Mouse (Mus musculus): Measurements from ENCODE around the gene Rnf167. TPM values are rescaled to one million over a fixed set of nuclear protein-coding genes. Genes with fewer than 3 reads are reported as not detected.

The Rnf167 gene
- polyA plus RNA-seq, 1 experiment, result 143 TPM

- H3K4me1 ChIP-seq (ENCODE audit: control insufficient read depth, insufficient read depth, low read length), result peaks cover 18% of the 10 kb centered on the region
- DNase-seq, result peak; percentile 42 to 53
- WGBS, result 4% methylated on average over 28 of the region's 28 CpGs
Observed at GRCm38 (mm10) chr11:70647716-70648420, 833 bp downstream of the Rnf167 start.

GRCm38 (mm10) chr11:70648512-70648911 is 1.5 kb downstream of the Rnf167 start:
- 78% methylated on average over 4 of the region's 4 CpGs for WGBS
- no peaks in the 10 kb centered on the region for H3K27me3 ChIP-seq (ENCODE audit: control insufficient read depth, insufficient read depth, low read length)
- H3K4me3 ChIP-seq (replicated peaks; ENCODE audit: insufficient read depth, low read depth, low read length), result no peak overlapping the region
- no peak for DNase-seq
- H3K4me1 ChIP-seq (ENCODE audit: control insufficient read depth, insufficient read depth, low read length), result peaks cover 18% of the 10 kb centered on the region
- no peak overlapping the region for H3K27ac ChIP-seq (ENCODE audit: insufficient read depth, low read length)
- no peak for TF ChIP-seq POLR2A (IDR thresholded peaks at IDR 0.05; ENCODE audit: borderline replicate concordance, insufficient read depth, low read length)
- no peak for TF ChIP-seq CTCF (IDR thresholded peaks at IDR 0.05; ENCODE audit: borderline replicate concordance, insufficient read depth, low read depth, low read length)

More at GRCm38 (mm10) chr11:70647716-70648420, 833 bp downstream of the Rnf167 start:
- Histone ChIP-seq H3K4me3 (replicated peaks; ENCODE audit: insufficient read depth, low read depth, low read length) (peak overlapping the region; percentile 97), H3K27me3 (ENCODE audit: control insufficient read depth, insufficient read depth, low read length) (no peaks in the 10 kb centered on the region), H3K27ac (ENCODE audit: insufficient read depth, low read length) (peak overlapping the region; percentile 96)
- TF ChIP-seq POLR2A (IDR thresholded peaks at IDR 0.05; ENCODE audit: borderline replicate concordance, insufficient read depth, low read length) (no peak), CTCF (IDR thresholded peaks at IDR 0.05; ENCODE audit: borderline replicate concordance, insufficient read depth, low read depth, low read length) (no peak)

- Histone ChIP-seq H3K4me1 (ENCODE audit: control insufficient read depth, insufficient read depth, low read length) (peaks cover 18% of the 10 kb centered on the region), H3K27ac (ENCODE audit: insufficient read depth, low read length) (no peak overlapping the region), H3K4me3 (replicated peaks; ENCODE audit: insufficient read depth, low read depth, low read length) (no peak overlapping the region), H3K27me3 (ENCODE audit: control insufficient read depth, insufficient read depth, low read length) (no peaks in the 10 kb centered on the region)
- TF ChIP-seq CTCF (IDR thresholded peaks at IDR 0.05; ENCODE audit: borderline replicate concordance, insufficient read depth, low read depth, low read length) (no peak), POLR2A (IDR thresholded peaks at IDR 0.05; ENCODE audit: borderline replicate concordance, insufficient read depth, low read length) (no peak)
- 85% methylated on average over 8 of the region's 8 CpGs for WGBS
- DNase-seq, result peak in 1 of 2 experiments; percentile 10
Observed at GRCm38 (mm10) chr11:70649185-70649734, 2.2 kb downstream of the Rnf167 start.

GRCm38 (mm10) chr11:70650322-70651175 is 3.5 kb downstream of the Rnf167 start:
- WGBS, result 61% methylated on average over 12 of the region's 12 CpGs
- no peak for TF ChIP-seq CTCF (IDR thresholded peaks at IDR 0.05; ENCODE audit: borderline replicate concordance, insufficient read depth, low read depth, low read length)
- TF ChIP-seq POLR2A (IDR thresholded peaks at IDR 0.05; ENCODE audit: borderline replicate concordance, insufficient read depth, low read length), result no peak
- no peak overlapping the region for H3K4me3 ChIP-seq (replicated peaks; ENCODE audit: insufficient read depth, low read depth, low read length)
- peak in 1 of 2 experiments; percentile 15 for DNase-seq
- no peak overlapping the region for H3K27ac ChIP-seq (ENCODE audit: insufficient read depth, low read length)
- H3K27me3 ChIP-seq (ENCODE audit: control insufficient read depth, insufficient read depth, low read length), result no peaks in the 10 kb centered on the region
- peaks cover 13% of the 10 kb centered on the region for H3K4me1 ChIP-seq (ENCODE audit: control insufficient read depth, insufficient read depth, low read length)

- DNase-seq, result peak in 1 of 2 experiments; percentile 4
- H3K4me1 ChIP-seq (ENCODE audit: control insufficient read depth, insufficient read depth, low read length), result peaks cover 10% of the 10 kb centered on the region
- H3K27me3 ChIP-seq (ENCODE audit: control insufficient read depth, insufficient read depth, low read length), result no peaks in the 10 kb centered on the region
- WGBS, result 28% methylated on average over 2 of the region's 2 CpGs
- no peak overlapping the region for H3K27ac ChIP-seq (ENCODE audit: insufficient read depth, low read length)
- TF ChIP-seq POLR2A (IDR thresholded peaks at IDR 0.05; ENCODE audit: borderline replicate concordance, insufficient read depth, low read length) (no peak), CTCF (IDR thresholded peaks at IDR 0.05; ENCODE audit: borderline replicate concordance, insufficient read depth, low read depth, low read length) (no peak)
- no peak overlapping the region for H3K4me3 ChIP-seq (replicated peaks; ENCODE audit: insufficient read depth, low read depth, low read length)
Observed at GRCm38 (mm10) chr11:70651391-70651790, 4.4 kb downstream of the Rnf167 start.

- WGBS, result 53% methylated on average over 12 of the region's 12 CpGs
- Histone ChIP-seq H3K27me3 (ENCODE audit: control insufficient read depth, insufficient read depth, low read length) (no peaks in the 10 kb centered on the region), H3K27ac (ENCODE audit: insufficient read depth, low read length) (no peak overlapping the region), H3K4me3 (replicated peaks; ENCODE audit: insufficient read depth, low read depth, low read length) (no peak overlapping the region), H3K4me1 (ENCODE audit: control insufficient read depth, insufficient read depth, low read length) (peaks cover 13% of the 10 kb centered on the region)
- peak in 1 of 2 experiments; percentile 18 for DNase-seq
- TF ChIP-seq POLR2A (IDR thresholded peaks at IDR 0.05; ENCODE audit: borderline replicate concordance, insufficient read depth, low read length) (no peak), CTCF (IDR thresholded peaks at IDR 0.05; ENCODE audit: borderline replicate concordance, insufficient read depth, low read depth, low read length) (no peak)
Observed at GRCm38 (mm10) chr11:70652029-70652883, 5.2 kb downstream of the Rnf167 start.

- no peak overlapping the region for H3K27ac ChIP-seq (ENCODE audit: insufficient read depth, low read length)
Observed at GRCm38 (mm10) chr11:70652884-70653344, 5.9 kb downstream of the Rnf167 start.

More at GRCm38 (mm10) chr11:70652884-70653344, 5.9 kb downstream of the Rnf167 start:
- Histone ChIP-seq H3K4me1 (ENCODE audit: control insufficient read depth, insufficient read depth, low read length) (peaks cover 13% of the 10 kb centered on the region), H3K27me3 (ENCODE audit: control insufficient read depth, insufficient read depth, low read length) (no peaks in the 10 kb centered on the region), H3K4me3 (replicated peaks; ENCODE audit: insufficient read depth, low read depth, low read length) (peak overlapping the region; percentile 99)
- TF ChIP-seq POLR2A (IDR thresholded peaks at IDR 0.05; ENCODE audit: borderline replicate concordance, insufficient read depth, low read length), result no peak
- TF ChIP-seq CTCF (IDR thresholded peaks at IDR 0.05; ENCODE audit: borderline replicate concordance, insufficient read depth, low read depth, low read length), result no peak
- DNase-seq, result peak in 1 of 2 experiments; percentile 8
- WGBS, result 48% methylated on average over 6 of the region's 6 CpGs

All from cerebellum, adult 2 months (tissue).